Mouse (Mus musculus): ENCODE measurements around the gene Sdha. TPM values are rescaled to one million over a fixed set of nuclear protein-coding genes. Genes with fewer than 3 reads are reported as not detected.

The Sdha gene
- total and polyA plus RNA-seq, 2 experiments from 2014 or later = 401 to 960 TPM

- Histone ChIP-seq H3K4me3 (ENCODE audit: low read depth, low read length) (no peak overlapping the region), H3K4me1 (ENCODE audit: control insufficient read depth, insufficient read depth) (no peaks in the 10 kb centered on the region), H3K27me3 (ENCODE audit: control insufficient read depth, insufficient read depth, low read length) (no peaks in the 10 kb centered on the region), H3K36me3 (replicated peaks; ENCODE audit: control insufficient read depth, insufficient read depth, low read length) (peaks cover 57% of the 10 kb centered on the region), H3K9ac (replicated peaks; ENCODE audit: low read depth, low read length) (no peak overlapping the region), H3K27ac (ENCODE audit: low read depth) (no peak overlapping the region), H3K9me3 (replicated peaks; ENCODE audit: control insufficient read depth, low read length) (no peaks in the 10 kb centered on the region), H3K4me2 (ENCODE audit: low read depth, low read length) (no peak overlapping the region)
- DNase-seq (ENCODE audit: low spot score) = no peak
- 73% methylated on average over 10 of the region's 10 CpGs for WGBS
- no peak for ATAC-seq (ENCODE audit: insufficient read depth, low read depth)
- TF ChIP-seq CTCF (IDR thresholded peaks at IDR 0.05; ENCODE audit: low read depth) (no peak), EP300 (IDR thresholded peaks at IDR 0.05; ENCODE audit: low read depth) (no peak)
Measured at GRCm38 (mm10) chr13:74302050-74303037, 47.7 kb downstream of the Sdha start.

DNA sequence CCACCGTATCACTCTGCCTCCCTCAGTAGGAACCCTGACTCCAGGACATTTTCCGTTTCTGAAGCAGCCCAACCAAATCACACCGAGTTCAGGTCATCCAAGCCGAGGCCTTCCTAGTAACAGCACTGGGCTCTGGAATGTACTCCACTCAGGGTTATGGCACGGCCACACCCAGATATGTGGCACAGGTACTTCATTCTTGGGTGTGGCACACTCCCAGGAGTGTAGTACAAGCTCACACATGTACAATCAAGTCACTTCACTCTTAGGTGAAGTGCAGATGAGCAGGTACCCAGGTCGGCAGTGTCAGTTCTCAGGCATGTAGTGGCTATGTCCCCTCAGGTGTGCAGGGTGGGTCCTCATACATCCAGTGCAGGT, 48.5 kb downstream of the Sdha start:
- Histone ChIP-seq H3K4me1 (ENCODE audit: control insufficient read depth, insufficient read depth) (no peaks in the 10 kb centered on the region), H3K9me3 (replicated peaks; ENCODE audit: control insufficient read depth, low read length) (no peaks in the 10 kb centered on the region), H3K27ac (ENCODE audit: low read depth) (no peak overlapping the region), H3K27me3 (ENCODE audit: control insufficient read depth, insufficient read depth, low read length) (no peaks in the 10 kb centered on the region), H3K36me3 (replicated peaks; ENCODE audit: control insufficient read depth, insufficient read depth, low read length) (peaks cover 50% of the 10 kb centered on the region), H3K9ac (replicated peaks; ENCODE audit: low read depth, low read length) (no peak overlapping the region), H3K4me3 (ENCODE audit: low read depth, low read length) (no peak overlapping the region), H3K4me2 (ENCODE audit: low read depth, low read length) (no peak overlapping the region)
- no peak for DNase-seq (ENCODE audit: low spot score)
- no peak for ATAC-seq (ENCODE audit: insufficient read depth, low read depth)
- TF ChIP-seq EP300 (IDR thresholded peaks at IDR 0.05; ENCODE audit: low read depth) = no peak
- no peak for TF ChIP-seq CTCF (IDR thresholded peaks at IDR 0.05; ENCODE audit: low read depth)
- 68% methylated on average over 6 of the region's 6 CpGs for WGBS

GRCm38 (mm10) chr13:74300925-74301606, 49.0 kb downstream of the Sdha start:
- Histone ChIP-seq H3K27me3 (ENCODE audit: control insufficient read depth, insufficient read depth, low read length) (no peaks in the 10 kb centered on the region), H3K4me2 (ENCODE audit: low read depth, low read length) (no peak overlapping the region), H3K4me1 (ENCODE audit: control insufficient read depth, insufficient read depth) (no peaks in the 10 kb centered on the region), H3K36me3 (replicated peaks; ENCODE audit: control insufficient read depth, insufficient read depth, low read length) (peaks cover 45% of the 10 kb centered on the region), H3K27ac (ENCODE audit: low read depth) (no peak overlapping the region), H3K4me3 (ENCODE audit: low read depth, low read length) (no peak overlapping the region), H3K9me3 (replicated peaks; ENCODE audit: control insufficient read depth, low read length) (no peaks in the 10 kb centered on the region), H3K9ac (replicated peaks; ENCODE audit: low read depth, low read length) (no peak overlapping the region)
- WGBS = 28% methylated on average over 4 of the region's 4 CpGs
- ATAC-seq (ENCODE audit: insufficient read depth, low read depth) = peak; percentile 77
- TF ChIP-seq EP300 (IDR thresholded peaks at IDR 0.05; ENCODE audit: low read depth) = no peak
- peak; percentile 97 for TF ChIP-seq CTCF (IDR thresholded peaks at IDR 0.05; ENCODE audit: low read depth)
- DNase-seq (ENCODE audit: low spot score) = peak; percentile 69

DNA sequence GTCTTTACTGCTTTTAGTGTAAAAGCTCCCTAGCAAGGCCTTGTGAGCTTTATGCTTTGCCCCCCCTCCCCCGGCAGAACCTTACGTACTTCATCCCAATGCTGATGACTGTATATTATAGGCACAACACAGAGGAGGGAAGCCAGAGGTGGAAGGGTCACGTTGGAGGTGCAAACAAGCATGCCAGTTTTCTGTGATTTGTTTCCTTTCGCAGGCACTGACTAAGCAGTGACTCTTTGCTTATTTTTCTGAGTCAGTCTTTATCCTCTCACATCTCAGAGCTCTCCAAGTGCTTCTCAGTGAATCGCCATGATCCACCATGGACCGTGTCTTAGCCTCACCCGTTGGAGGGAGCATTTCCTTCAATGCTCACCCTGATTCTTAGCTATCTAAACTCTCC, 53.7 kb downstream of the Sdha start:
- peaks cover 10% of the 10 kb centered on the region; the same call in 1 of the 2 replicates for H3K27me3 ChIP-seq (ENCODE audit: control insufficient read depth, insufficient read depth, low read length)
- no peaks in the 10 kb centered on the region for H3K36me3 ChIP-seq (replicated peaks; ENCODE audit: control insufficient read depth, insufficient read depth, low read length)
- H3K9ac ChIP-seq (replicated peaks; ENCODE audit: low read depth, low read length) = no peak overlapping the region
- WGBS = 63% methylated on average over 7 of the region's 7 CpGs
- H3K4me3 ChIP-seq (ENCODE audit: low read depth, low read length) = no peak overlapping the region
- no peaks in the 10 kb centered on the region; the same call in 1 of the 2 replicates for H3K4me1 ChIP-seq (ENCODE audit: control insufficient read depth, insufficient read depth)
- DNase-seq (ENCODE audit: low spot score) = no peak
- no peaks in the 10 kb centered on the region for H3K9me3 ChIP-seq (replicated peaks; ENCODE audit: control insufficient read depth, low read length)
- no peak overlapping the region for H3K27ac ChIP-seq (ENCODE audit: low read depth)
- ATAC-seq (ENCODE audit: insufficient read depth, low read depth) = no peak
- no peak for TF ChIP-seq CTCF (IDR thresholded peaks at IDR 0.05; ENCODE audit: low read depth)
- no peak for TF ChIP-seq EP300 (IDR thresholded peaks at IDR 0.05; ENCODE audit: low read depth)
- H3K4me2 ChIP-seq (ENCODE audit: low read depth, low read length) = no peak overlapping the region

- TF ChIP-seq EP300 (IDR thresholded peaks at IDR 0.05; ENCODE audit: low read depth) (no peak), CTCF (IDR thresholded peaks at IDR 0.05; ENCODE audit: low read depth) (peak; percentile 45)
- no peak within 1 kb of the TSS for H3K27ac ChIP-seq (ENCODE audit: low read depth)
- no peaks in the 10 kb centered on the region for H3K9me3 ChIP-seq (replicated peaks; ENCODE audit: control insufficient read depth, low read length)
- no peaks in the 10 kb centered on the region; the same call in 1 of the 2 replicates for H3K4me1 ChIP-seq (ENCODE audit: control insufficient read depth, insufficient read depth)
- under 1% methylated on average over 27 of the region's 27 CpGs for WGBS
- H3K36me3 ChIP-seq (replicated peaks; ENCODE audit: control insufficient read depth, insufficient read depth, low read length) = no peaks in the 10 kb centered on the region
- H3K4me3 ChIP-seq (ENCODE audit: low read depth, low read length) = peak within 1 kb of the TSS; percentile 24
- ATAC-seq (ENCODE audit: insufficient read depth, low read depth) (peak; percentile 58; the same call in 1 of the 2 replicates), DNase-seq (ENCODE audit: low spot score) (peak; percentile 58)
- peak within 1 kb of the TSS; percentile 48 for H3K4me2 ChIP-seq (ENCODE audit: low read depth, low read length)
- peaks cover 15% of the 10 kb centered on the region; the same call in 1 of the 2 replicates for H3K27me3 ChIP-seq (ENCODE audit: control insufficient read depth, insufficient read depth, low read length)
- no peak within 1 kb of the TSS; the same call in 1 of the 2 replicates for H3K9ac ChIP-seq (replicated peaks; ENCODE audit: low read depth, low read length)
Measured at GRCm38 (mm10) chr13:74292167-74292566, 57.9 kb downstream of the Sdha start, which contains the start of gene Ahrr. Gene Ahrr, minus strand, starts transcription at chr13:74292331.

Data from heart, postnatal 0 days (tissue).